Comparison of ENCODE assay signal across 11 mouse cellular contexts in the genomic region with DNA sequence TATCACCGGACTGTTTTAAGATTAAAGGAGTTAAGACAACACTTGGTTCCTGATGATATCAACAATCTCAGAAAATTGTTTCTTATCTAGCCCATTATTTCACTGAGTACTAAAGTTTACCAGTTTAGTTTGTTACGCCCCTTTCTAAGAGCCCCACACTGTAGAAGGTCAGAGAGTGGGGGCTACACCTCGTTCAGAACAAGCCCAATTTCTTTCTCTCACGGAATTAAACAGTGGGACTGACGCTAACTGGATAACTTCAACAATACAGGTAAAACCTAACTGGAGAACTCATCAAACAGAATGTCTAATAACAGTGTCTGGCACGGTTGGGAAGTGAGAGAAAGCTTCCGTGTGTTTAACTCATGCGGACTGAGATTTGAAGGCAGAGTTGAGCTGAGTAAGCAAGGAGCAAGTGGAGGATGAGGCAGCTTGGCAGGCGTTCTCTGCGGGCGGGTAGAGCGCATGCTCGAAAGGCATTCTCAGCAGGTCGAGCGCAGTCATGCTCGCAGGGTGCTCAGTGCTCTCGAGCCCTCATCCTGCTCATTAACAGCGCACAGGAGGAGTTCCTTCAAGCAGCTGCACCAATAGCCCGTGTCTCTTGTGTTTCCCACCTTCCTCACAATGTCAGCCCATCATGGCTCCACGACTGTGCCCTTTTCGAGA.
DNase-seq lines count a peak whose midpoint lies in the region; ATAC-seq lines count a peak whose summit lies in the region.
"Had no signal": no experiment of that assay in that cellular context is flagged by ENCODE, and none has a peak within 500 bp of the region (broad histone marks: within the 10 kb centered on the region; RNA-seq: fewer than 3 reads in every experiment).

No protein-coding gene starts in this region.

- no peaks in the 10 kb centered on the region for H3K9me3 ChIP-seq in midbrain, embryonic 13.5 days
- H3K9me3 ChIP-seq in midbrain, embryonic 10.5 days (replicated peaks), result no peaks in the 10 kb centered on the region
- H3K9me3 ChIP-seq: embryonic facial prominence, embryonic 12.5 days; heart, embryonic 13.5 days; liver, embryonic 13.5 days had no signal

- ATAC-seq in midbrain, embryonic 13.5 days, result peak; percentile 62

- no peak for DNase-seq in midbrain, embryonic 10.5 days (ENCODE audit: low spot score)
- DNase-seq in cerebellum, postnatal 14 days, result peak; percentile 31 to 33
- DNase-seq in kidney, postnatal 25 days, result peak; percentile 14 to 59
- DNase-seq in right cerebral cortex, postnatal 36 days (ENCODE audit: low spot score in 2 of 2), result peak; percentile 35 to 49
- no peak for DNase-seq in B cell, adult 2 months
- DNase-seq in adrenal gland, postnatal 36 days, result no peak
- no peak for DNase-seq in gastrocnemius, adult 8-10 months (ENCODE audit: low spot score in 2 of 2)

- no peak overlapping the region for H3K4me3 ChIP-seq in midbrain, embryonic 13.5 days (replicated peaks)
- no peak overlapping the region for H3K4me3 ChIP-seq in midbrain, embryonic 10.5 days
- H3K4me3 ChIP-seq: embryonic facial prominence, embryonic 12.5 days; heart, embryonic 13.5 days; liver, embryonic 13.5 days had no signal

- no peak overlapping the region for H3K4me2 ChIP-seq in midbrain, embryonic 13.5 days (replicated peaks)
- H3K4me2 ChIP-seq: embryonic facial prominence, embryonic 12.5 days; heart, embryonic 13.5 days; liver, embryonic 13.5 days had no signal

- H3K27me3 ChIP-seq in midbrain, embryonic 13.5 days, result no peaks in the 10 kb centered on the region
- no peaks in the 10 kb centered on the region for H3K27me3 ChIP-seq in midbrain, embryonic 10.5 days (ENCODE audit: low read depth, poor library complexity, severe bottlenecking)
- H3K27me3 ChIP-seq: embryonic facial prominence, embryonic 12.5 days; heart, embryonic 13.5 days; liver, embryonic 13.5 days had no signal

- peaks cover 4% of the 10 kb centered on the region; the same call in 1 of the 2 replicates for H3K4me1 ChIP-seq in midbrain, embryonic 13.5 days (replicated peaks)
- peaks cover 6% of the 10 kb centered on the region for H3K4me1 ChIP-seq in midbrain, embryonic 10.5 days
- H3K4me1 ChIP-seq: embryonic facial prominence, embryonic 12.5 days had no signal

- H3K27ac ChIP-seq in midbrain, embryonic 13.5 days, result no peak overlapping the region
- H3K27ac ChIP-seq in midbrain, embryonic 10.5 days (replicated peaks), result no peak overlapping the region
- H3K27ac ChIP-seq: embryonic facial prominence, embryonic 12.5 days; heart, embryonic 13.5 days; liver, embryonic 13.5 days had no signal

- H3K36me3 ChIP-seq in midbrain, embryonic 13.5 days, result peaks cover 4% of the 10 kb centered on the region; the same call in 1 of the 2 replicates
- H3K36me3 ChIP-seq in midbrain, embryonic 10.5 days, result peaks cover 21% of the 10 kb centered on the region
- H3K36me3 ChIP-seq: liver, embryonic 13.5 days had no signal

- WGBS in midbrain, embryonic 13.5 days, result 74% methylated on average over 21 of the region's 21 CpGs
- 73% methylated on average over 21 of the region's 21 CpGs for WGBS in midbrain, embryonic 10.5 days

- H3K9ac ChIP-seq in midbrain, embryonic 13.5 days (replicated peaks), result no peak overlapping the region
- H3K9ac ChIP-seq: embryonic facial prominence, embryonic 12.5 days; heart, embryonic 13.5 days; liver, embryonic 13.5 days had no signal

Comparison
In these comparisons a context has a peak if more than half of its experiments do, and no peak if none do; other contexts are left out.
1. DNase-seq: peak in cerebellum, postnatal 14 days (2 of 2), kidney, postnatal 25 days (2 of 2) and right cerebral cortex, postnatal 36 days (2 of 2); none in midbrain, embryonic 10.5 days (single experiment), B cell, adult 2 months (0 of 2), adrenal gland, postnatal 36 days (0 of 2) and gastrocnemius, adult 8-10 months (0 of 2).